Mouse (Mus musculus) gastrocnemius, postnatal 14 days (tissue): ENCODE measurements around the gene Jdp2. TPM values are rescaled to one million over a fixed set of nuclear protein-coding genes. Genes with fewer than 3 reads are reported as not detected.
A peak's percentile ranks its signal among the peaks of the same experiment; 100 is the strongest.

Experiments used
- DNase-seq: peaks from one replicate; pipeline ENCODE4 v3.0.0; 2021; ENCODE audit warnings: mixed read lengths
- intact Hi-C: fragments of 180-260 bp; cut with DNase I; formaldehyde crosslinking; loops from one replicate; pipeline ENCODE4 v1.15.1; 2025; ENCODE audit warnings: low total_unique reads
- long read RNA-seq, 2 experiments: library from polyadenylated mRNA; stranded (forward); transcript quantifications; one replicate each; pipeline ENCODE4 v2.0.0; 2021
- total RNA-seq, 2 experiments: library from RNA; stranded (reverse); gene quantifications; 2 replicates each; pipeline ENCODE4 v1.2.3; 2021

The Jdp2 gene
- total RNA-seq, result 10 to 100 TPM in 1 of 2 experiments, 1 to 10 TPM in 1; 9.4 to 11.6 TPM
- long read RNA-seq, experiment 1, transcript Jdp2-201 (4 exons, 1,643 nt), result major isoform, 17 of 21 reads
- long read RNA-seq, experiment 1, partial matches to known transcripts, result 0 of 21 reads
- long read RNA-seq, experiment 1, other reads (novel, unspliced or antisense), result 2 of 21 reads
- long read RNA-seq, experiment 2, transcript Jdp2-201 (4 exons, 1,643 nt), result major isoform, 8 of 8 reads
- long read RNA-seq, experiment 2, partial matches to known transcripts, result 0 of 8 reads
- long read RNA-seq, experiment 2, other reads (novel, unspliced or antisense), result 0 of 8 reads

GRCm38 (mm10) chr12:85598611-85599477 lies at the start of gene Jdp2:
Gene Jdp2, plus strand, starts transcription at chr12:85599027.
- intact Hi-C loops, result no loop called here
- peak; percentile 97 for DNase-seq

DNA sequence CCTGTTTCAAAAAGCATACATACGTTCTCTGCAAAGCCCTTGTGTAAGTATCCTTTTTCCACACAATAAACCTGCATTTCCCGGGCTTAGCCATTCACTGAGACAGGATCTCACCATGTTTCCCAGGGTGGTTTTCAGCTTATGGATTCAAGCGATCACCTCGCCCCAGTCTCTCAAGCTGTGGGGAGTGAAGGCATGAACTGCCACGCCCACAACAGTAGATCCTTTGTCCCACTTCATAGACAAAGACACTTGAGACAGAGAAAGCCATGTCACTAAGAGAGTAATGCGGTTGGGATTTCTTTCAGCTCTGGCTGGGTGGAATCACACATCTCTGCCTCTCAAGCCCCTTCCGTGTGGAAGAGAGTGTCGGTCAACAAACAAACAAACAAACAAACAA lies 49.2 kb upstream of the Jdp2 start:
- intact Hi-C loops, result no loop called here
- DNase-seq, result no peak

GRCm38 (mm10) chr12:85550435-85550834 lies 48.4 kb upstream of the Jdp2 start:
- intact Hi-C loops, result no loop called here
- no peak for DNase-seq

DNA sequence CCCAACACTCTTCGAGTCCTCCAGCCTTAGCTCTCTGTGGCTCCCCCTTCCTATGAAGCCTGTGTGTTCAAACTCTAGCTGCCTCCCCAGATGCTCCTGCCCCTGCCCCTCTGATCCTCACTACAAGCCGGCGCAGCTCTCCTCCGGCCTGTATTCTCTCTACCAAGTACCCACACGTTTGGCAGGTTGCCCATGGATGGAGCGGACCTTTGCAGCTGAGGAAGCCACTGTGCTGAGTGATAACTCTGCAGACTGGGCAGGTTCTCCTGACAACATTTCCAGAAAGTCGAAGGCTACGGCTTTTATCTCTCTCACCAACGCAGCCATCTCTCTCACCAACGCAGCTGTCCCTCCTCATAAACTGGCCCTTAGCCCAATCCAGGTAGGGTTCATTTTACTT lies 39.5 kb upstream of the Jdp2 start:
- DNase-seq, result no peak
- intact Hi-C loops, result no loop called here

GRCm38 (mm10) chr12:85565441-85565840 lies 33.4 kb upstream of the Jdp2 start:
- intact Hi-C loops, result no loop called here
- no peak for DNase-seq

DNA sequence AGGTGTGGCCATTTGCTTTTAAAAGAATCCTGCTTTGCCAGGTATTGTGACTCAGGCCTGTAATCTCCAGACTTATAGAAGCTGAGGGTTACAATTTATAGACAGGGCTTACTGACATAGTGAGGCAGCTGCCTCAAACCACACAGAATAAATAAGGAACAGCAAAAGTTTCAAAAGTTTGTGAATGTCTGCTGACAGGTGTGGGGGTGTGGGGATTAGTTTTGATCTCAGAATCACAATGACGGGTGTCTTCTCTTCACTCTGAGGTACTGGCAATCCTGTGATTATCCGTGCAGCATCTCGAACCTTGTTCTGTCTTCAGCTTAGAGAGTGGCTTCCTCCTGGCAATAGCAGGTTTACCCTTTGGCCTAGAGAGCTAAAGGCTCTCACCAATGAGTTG lies 30.5 kb upstream of the Jdp2 start:
- intact Hi-C loops, result no loop called here
- DNase-seq, result no peak

- intact Hi-C loops, result no loop called here
- peak; percentile 24 for DNase-seq
Measured at GRCm38 (mm10) chr12:85569393-85570157, 29.3 kb upstream of the Jdp2 start.

GRCm38 (mm10) chr12:85570158-85570540 lies 28.7 kb upstream of the Jdp2 start:
- no peak for DNase-seq
- intact Hi-C loops, result no loop called here

- peak; percentile 72 for DNase-seq
- intact Hi-C loops, result no loop called here
Measured at GRCm38 (mm10) chr12:85571312-85571711, 27.5 kb upstream of the Jdp2 start.

- DNase-seq, result peak; percentile 87
- intact Hi-C loops, result no loop called here
Measured at GRCm38 (mm10) chr12:85572047-85572475, 26.8 kb upstream of the Jdp2 start.

- intact Hi-C loops, result no loop called here
- DNase-seq, result no peak
Measured at GRCm38 (mm10) chr12:85574806-85575495, 23.9 kb upstream of the Jdp2 start.

DNA sequence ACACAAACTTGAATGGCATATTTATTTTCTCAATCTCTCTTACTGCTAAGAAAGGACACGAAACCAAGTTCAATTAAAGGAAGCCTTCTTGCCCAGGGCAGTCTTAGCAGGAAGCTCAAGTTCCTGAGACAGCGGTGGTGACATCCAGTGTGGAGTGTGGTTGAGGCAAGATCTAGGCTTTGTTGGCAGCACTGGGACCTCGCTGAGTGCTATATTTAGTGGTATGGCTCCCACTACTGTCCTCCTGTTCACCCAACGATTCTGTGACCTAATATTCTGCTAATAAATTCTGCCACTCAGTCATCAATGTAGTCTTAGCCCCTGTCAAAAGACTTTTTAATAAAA lies 23.4 kb upstream of the Jdp2 start:
- intact Hi-C loops, result no loop called here
- DNase-seq, result no peak

DNA sequence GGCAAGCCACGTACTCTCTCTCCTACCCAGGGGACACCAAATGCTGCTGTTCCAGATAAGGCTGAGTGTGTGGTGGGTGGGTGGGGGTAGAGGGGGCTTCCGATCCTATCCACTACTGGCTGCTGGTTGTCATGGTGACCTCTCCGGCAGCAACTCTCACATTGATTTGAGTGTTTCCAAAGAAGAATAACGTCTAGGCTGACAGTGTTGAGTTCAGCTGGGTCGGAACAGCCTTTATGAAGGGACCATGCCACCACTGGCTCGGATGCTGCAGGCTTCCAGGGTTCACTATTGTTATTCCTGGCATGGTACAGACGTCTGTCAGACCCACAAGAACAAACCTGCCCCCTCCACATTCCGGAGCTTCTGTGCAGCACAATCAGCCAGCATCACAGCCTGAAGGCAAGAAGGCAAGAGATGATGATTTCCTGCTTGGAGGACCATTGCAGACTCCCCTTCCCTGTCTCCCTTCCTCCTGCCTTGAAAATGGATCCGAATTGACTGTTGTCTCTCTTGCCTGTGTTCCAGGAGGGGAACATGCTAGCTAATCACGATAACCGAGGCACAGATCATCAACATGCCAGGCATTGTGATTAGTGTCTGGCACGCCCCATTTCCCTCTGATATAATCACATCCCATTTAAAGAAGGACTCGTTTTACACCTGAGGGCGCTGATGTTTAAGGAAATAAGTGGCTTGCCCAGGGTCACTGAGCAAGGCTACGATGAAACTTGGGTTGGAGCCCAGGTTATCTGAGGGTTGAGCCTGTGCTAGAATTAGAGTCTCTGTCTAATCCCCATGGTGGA lies 17.4 kb upstream of the Jdp2 start:
- no peak for DNase-seq
- intact Hi-C loops, result no loop called here

DNA sequence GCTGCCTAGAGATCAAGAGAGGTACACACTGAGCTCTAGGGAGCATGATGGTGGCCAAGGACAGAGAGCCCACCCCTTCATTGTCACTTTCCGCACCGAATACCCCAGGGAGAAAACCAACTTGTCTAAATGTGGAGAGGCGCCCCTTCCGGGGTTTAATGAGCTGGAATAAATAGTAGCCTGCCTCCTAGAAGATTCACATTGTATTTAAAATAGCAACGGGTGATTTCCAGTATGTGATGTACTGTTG lies 16.8 kb upstream of the Jdp2 start:
- intact Hi-C loops, result no loop called here
- DNase-seq, result no peak

GRCm38 (mm10) chr12:85585761-85586258 lies 13.0 kb upstream of the Jdp2 start:
- DNase-seq, result peak; percentile 36
- intact Hi-C loops, result no loop called here

DNA sequence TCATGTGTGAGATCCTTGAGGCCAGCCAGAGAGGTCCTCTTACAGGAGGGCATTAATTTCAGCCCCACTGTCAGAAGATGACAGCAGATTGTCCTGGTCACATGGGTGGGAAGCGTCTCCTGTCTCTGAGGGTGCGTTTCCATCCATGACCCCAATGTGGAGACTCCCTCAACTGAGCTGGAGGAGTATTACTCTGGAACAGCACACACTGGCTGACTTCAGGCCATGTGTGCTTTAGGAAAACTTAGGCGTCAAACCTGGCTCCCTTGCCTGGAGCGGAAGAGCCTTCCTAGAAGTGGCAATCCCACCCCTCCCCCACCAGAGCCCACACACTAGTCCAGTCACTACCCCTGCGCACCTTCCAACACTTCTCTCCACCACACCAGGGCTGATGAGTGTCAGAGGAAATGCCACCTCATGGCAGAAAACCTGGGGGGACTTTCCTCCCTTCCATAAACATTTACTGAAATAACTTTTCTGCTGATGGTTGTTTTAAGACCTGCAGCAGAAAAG lies 8.9 kb upstream of the Jdp2 start:
- intact Hi-C loops, result no loop called here
- no peak for DNase-seq

- DNase-seq, result no peak
- intact Hi-C loops, result no loop called here
Measured at GRCm38 (mm10) chr12:85592943-85593342, 5.9 kb upstream of the Jdp2 start.

- DNase-seq, result no peak
- intact Hi-C loops, result no loop called here
Measured at GRCm38 (mm10) chr12:85594390-85594789, 4.4 kb upstream of the Jdp2 start.

DNA sequence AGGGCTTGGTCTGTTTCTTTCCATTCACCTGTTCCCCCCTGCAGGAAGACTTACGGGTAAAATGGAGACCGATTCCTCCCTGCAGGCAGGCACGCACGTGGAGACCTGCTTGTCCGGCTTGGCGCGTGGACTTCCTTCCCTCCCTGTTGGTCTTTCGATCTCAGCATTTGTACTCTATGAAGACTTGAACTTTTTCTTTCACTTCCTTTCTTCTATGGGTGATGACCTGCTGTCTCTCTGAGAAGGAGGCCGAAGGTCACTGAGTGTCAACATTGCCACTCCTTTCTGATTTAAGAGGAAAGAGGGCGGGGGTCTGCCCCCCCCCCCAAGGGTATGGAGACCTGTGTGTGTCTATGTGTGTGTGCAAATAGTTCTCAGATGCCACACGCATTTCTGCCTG lies 774 bp upstream of the Jdp2 start:
- intact Hi-C loops, result no loop called here
- no peak for DNase-seq
